Mouse (Mus musculus) MEL (cell line): ENCODE measurements around the gene Asic3.

Experiments
- CTCF ChIP-seq, 3 experiments: IDR thresholded peaks in 2 of 3; conservative IDR thresholded peaks in 1 of 3; 2 replicates each; pipeline ENCODE4 v1.5.1; 2011 to 2012; ENCODE audit warnings: low read length in 3 of 3, low read depth in 2 of 3, mild to moderate bottlenecking in 2 of 3, improper control_type of control experiment in 1 of 3, inconsistent platforms in 1 of 3, mixed read lengths in 1 of 3, moderate library complexity in 1 of 3; ENCODE audit not compliant: control insufficient read depth in 1 of 3, insufficient read depth in 1 of 3, poor library complexity in 1 of 3, severe bottlenecking in 1 of 3
- EP300 ChIP-seq, 2 experiments: IDR thresholded peaks; 2 replicates each; pipeline ENCODE4 v1.6.1; 2011; ENCODE audit warnings: improper control_type of control experiment in 2 of 2, low read length in 2 of 2, low read depth in 1 of 2, mild to moderate bottlenecking in 1 of 2
- ETS1 ChIP-seq: IDR thresholded peaks from 2 replicates; pipeline ENCODE4 v1.6.1; 2012; ENCODE audit warnings: low read depth, mild to moderate bottlenecking, inconsistent platforms, low read length, improper control_type of control experiment, moderate library complexity
- GATA1 ChIP-seq: IDR thresholded peaks from 2 replicates; pipeline ENCODE4 v1.6.1; 2011; ENCODE audit warnings: low read depth, low read length, improper control_type of control experiment
- MAZ ChIP-seq: IDR thresholded peaks from 2 replicates; pipeline ENCODE4 v1.6.1; 2012; ENCODE audit warnings: low read depth, mild to moderate bottlenecking, inconsistent platforms, low read length, improper control_type of control experiment
- MYC ChIP-seq: IDR thresholded peaks from 2 replicates; pipeline ENCODE4 v1.6.1; 2011; ENCODE audit warnings: low read depth, mild to moderate bottlenecking, low read length, improper control_type of control experiment, moderate library complexity
- POLR2A ChIP-seq, 2 experiments: IDR thresholded peaks; 2 replicates each; pipeline ENCODE4 v1.6.1; 2011 to 2012; ENCODE audit warnings: low read length in 2 of 2, mild to moderate bottlenecking in 2 of 2, control low read depth in 1 of 2, improper control_type of control experiment in 1 of 2, low read depth in 1 of 2, moderate library complexity in 1 of 2; ENCODE audit not compliant: control insufficient read depth in 1 of 2, insufficient read depth in 1 of 2, poor library complexity in 1 of 2
- POLR2AphosphoS2 ChIP-seq: IDR thresholded peaks from 2 replicates; pipeline ENCODE4 v1.6.1; 2011; ENCODE audit warnings: low read length, improper control_type of control experiment
- RCOR1 ChIP-seq: IDR thresholded peaks from 2 replicates; pipeline ENCODE4 v1.6.1; 2012; ENCODE audit warnings: low read depth, mild to moderate bottlenecking, inconsistent platforms, low read length, improper control_type of control experiment
- TBP ChIP-seq: IDR thresholded peaks from 2 replicates; pipeline ENCODE4 v1.8.0; 2011; ENCODE audit warnings: low read depth, low read length, improper control_type of control experiment
- TCF12 ChIP-seq: IDR thresholded peaks from 2 replicates; pipeline ENCODE4 v1.6.1; 2014; ENCODE audit warnings: low read depth, mild to moderate bottlenecking, inconsistent platforms, low read length, improper control_type of control experiment, moderate library complexity
- ZKSCAN1 ChIP-seq: IDR thresholded peaks from 2 replicates; pipeline ENCODE4 v1.6.1; 2012; ENCODE audit warnings: low read depth, mild to moderate bottlenecking, inconsistent platforms, low read length, improper control_type of control experiment, moderate library complexity

- TF ChIP-seq ETS1 (peak; percentile 84), POLR2A (IDR thresholded peaks at IDR 0.05; ENCODE audit: control insufficient read depth in 1 of 2, insufficient read depth in 1 of 2, low read depth in 1 of 2, low read length in 2 of 2, poor library complexity in 1 of 2) (no peak), RCOR1 (peak; percentile 97), EP300 (IDR thresholded peaks at IDR 0.05; ENCODE audit: low read depth in 1 of 2, low read length in 2 of 2) (peak; percentile 95 to 98), CTCF (IDR thresholded peaks at IDR 0.05 in 2 of 3, conservative IDR thresholded peaks at IDR 0.05 in 1 of 3; ENCODE audit: control insufficient read depth in 1 of 3, insufficient read depth in 1 of 3, low read depth in 2 of 3, low read length in 3 of 3, poor library complexity in 1 of 3, severe bottlenecking in 1 of 3) (no peak), TBP (peak; percentile 66), TCF12 (peak; percentile 97), GATA1 (peak; percentile 96), MYC (0 out of 2 replicates have a peak, but pooled peaks have one; percentile 56), MAZ (peak; percentile 53), ZKSCAN1 (no peak), POLR2AphosphoS2 (peak; percentile 30; the same call in 1 of the 2 replicates)
Observed at GRCm38 (mm10) chr5:24380499-24380898, 32.7 kb upstream of the Asic3 start.
